Mouse (Mus musculus) small intestine, adult 2 months (tissue): ENCODE data around the gene Trmt5. TPM values are rescaled to one million over a fixed set of nuclear protein-coding genes. Genes with fewer than 3 reads are reported as not detected.

Experiments
- H3K27ac ChIP-seq: fragments of 200-500 bp; 2 replicates; pipeline ENCODE4 v1.5.1; 2012; ENCODE audit warnings: low read depth, low read length, control low read depth, inconsistent platforms; ENCODE audit not compliant: insufficient read depth
- H3K27me3 ChIP-seq: fragments of 200-500 bp; 2 replicates; pipeline ENCODE4 v1.6.1; 2012; ENCODE audit warnings: mild to moderate bottlenecking, moderate library complexity, low read length, inconsistent platforms; ENCODE audit not compliant: control insufficient read depth, insufficient read depth
- H3K36me3 ChIP-seq: fragments of 200-500 bp; 2 replicates; pipeline ENCODE4 v1.6.1; 2012; ENCODE audit warnings: mild to moderate bottlenecking, low read length, control low read depth, inconsistent platforms; ENCODE audit not compliant: control insufficient read depth, insufficient read depth
- H3K4me1 ChIP-seq: fragments of 200-500 bp; 2 replicates; pipeline ENCODE4 v1.6.1; 2012; ENCODE audit warnings: low read length, inconsistent platforms, mixed read lengths; ENCODE audit not compliant: control insufficient read depth, insufficient read depth, insufficient read length
- H3K4me3 ChIP-seq: fragments of 200-500 bp; 2 replicates; pipeline ENCODE4 v1.5.1; 2012; ENCODE audit warnings: low read depth, mild to moderate bottlenecking, control low read depth, inconsistent platforms, low read length, moderate library complexity
- CTCF ChIP-seq: fragments of 200-500 bp; IDR thresholded peaks from 2 replicates; pipeline ENCODE4 v1.5.1; 2012; ENCODE audit warnings: low read depth, mild to moderate bottlenecking, control low read depth, inconsistent platforms, low read length, moderate library complexity, mixed read lengths; ENCODE audit not compliant: insufficient replicate concordance, insufficient read length; ENCODE audit errors: extremely low read depth
- POLR2A ChIP-seq: fragments of 200-500 bp; IDR thresholded peaks from 2 replicates; pipeline ENCODE4 v1.6.1; 2012; ENCODE audit warnings: low read depth, mild to moderate bottlenecking, control low read depth, inconsistent platforms, low read length, moderate library complexity
- WGBS: fragments of 180-500 bp; shearing (Covaris S2); methylation state at CpG from one replicate; pipeline ENCODE4 v1.1.7; 2018; 5-methylcytosine and 5-hydroxymethylcytosine counted together
- polyA plus RNA-seq: library from polyadenylated mRNA; depleted of rRNA; stranded (reverse); fragments of >200 nt; gene quantifications from 2 replicates; pipeline ENCODE4 v1.2.3, GENCODE M21; 2012

The Trmt5 gene
- polyA plus RNA-seq, 1 experiment, result 1.3 TPM

DNA sequence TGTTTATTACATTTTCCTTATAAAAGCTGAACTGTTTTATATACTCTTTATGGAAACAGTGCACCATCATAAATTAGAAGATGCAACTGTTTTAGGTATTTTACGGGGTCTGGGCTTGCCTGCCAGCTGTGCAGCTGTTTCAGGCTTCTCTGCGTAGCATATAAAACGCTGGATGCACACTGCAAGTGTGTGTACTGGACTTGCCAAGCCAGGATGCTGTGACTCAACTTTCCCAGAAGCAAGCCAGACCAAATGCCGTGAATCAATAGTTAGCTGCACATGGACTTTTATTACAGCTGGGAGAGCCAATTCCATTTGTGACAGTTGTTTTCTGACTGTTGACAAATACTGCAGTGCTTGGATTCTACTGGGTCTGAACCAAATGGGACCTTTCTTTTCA, 16.6 kb downstream of the Trmt5 start:
- H3K36me3 ChIP-seq, result peaks cover 6% of the 10 kb centered on the region
- no peaks in the 10 kb centered on the region for H3K4me1 ChIP-seq
- TF ChIP-seq POLR2A, result no peak
- TF ChIP-seq CTCF, result no peak
- no peak overlapping the region for H3K27ac ChIP-seq
- no peak overlapping the region for H3K4me3 ChIP-seq
- WGBS, result 81% methylated on average over 4 of the region's 4 CpGs
- H3K27me3 ChIP-seq, result no peaks in the 10 kb centered on the region

DNA sequence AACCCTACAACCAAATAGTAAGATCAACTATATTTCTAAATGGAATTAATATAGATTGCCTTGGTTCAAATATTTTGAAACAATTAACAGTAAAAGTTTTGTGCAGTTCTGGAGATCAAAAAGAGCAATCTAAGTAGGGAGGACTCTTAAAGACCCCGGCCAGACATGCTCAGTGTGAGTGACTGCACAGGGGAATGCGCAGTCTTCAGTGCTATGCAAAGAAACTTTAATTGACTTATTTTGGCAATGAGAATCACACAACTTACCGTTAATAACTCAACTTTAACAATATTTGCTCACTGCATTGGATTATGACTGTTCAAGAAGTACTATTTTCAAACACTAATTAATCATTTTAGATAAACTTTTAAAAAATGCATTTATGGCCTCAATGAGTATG, 17.0 kb downstream of the Trmt5 start:
- 80% methylated on average over 3 of the region's 3 CpGs for WGBS
- H3K36me3 ChIP-seq, result peaks cover 6% of the 10 kb centered on the region
- no peaks in the 10 kb centered on the region for H3K27me3 ChIP-seq
- H3K4me1 ChIP-seq, result no peaks in the 10 kb centered on the region
- H3K4me3 ChIP-seq, result no peak overlapping the region
- TF ChIP-seq POLR2A, result no peak
- TF ChIP-seq CTCF, result no peak
- H3K27ac ChIP-seq, result no peak overlapping the region

DNA sequence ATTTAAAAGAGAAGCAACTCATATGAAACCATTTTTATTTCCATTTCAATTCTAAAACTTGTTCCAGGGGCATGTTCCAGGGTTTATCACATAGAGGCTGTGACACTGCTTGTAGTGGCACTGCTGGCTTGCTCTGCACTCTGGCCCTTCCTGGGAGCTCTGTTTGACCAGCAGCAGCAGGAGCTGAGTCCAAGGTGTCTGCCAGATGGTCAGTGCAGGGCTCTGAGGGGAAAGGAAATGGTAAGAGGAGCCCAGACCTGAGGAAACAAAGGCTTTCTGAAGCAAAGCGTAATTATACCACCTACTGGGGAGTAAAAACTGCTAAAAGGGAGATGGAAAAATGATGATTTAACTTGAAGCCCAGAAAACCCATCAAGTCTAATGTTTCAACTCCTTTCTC, 18.0 kb downstream of the Trmt5 start:
- Histone ChIP-seq H3K4me3 (no peak overlapping the region), H3K36me3 (peaks cover 4% of the 10 kb centered on the region; the same call in 1 of the 2 replicates), H3K27ac (no peak overlapping the region), H3K4me1 (no peaks in the 10 kb centered on the region), H3K27me3 (no peaks in the 10 kb centered on the region)
- 95% methylated on average over 1 of the region's 1 CpGs for WGBS
- TF ChIP-seq CTCF, result no peak
- TF ChIP-seq POLR2A, result no peak

GRCm38 (mm10) chr12:73266597-73266996, 19.9 kb downstream of the Trmt5 start:
- Histone ChIP-seq H3K27me3 (no peaks in the 10 kb centered on the region), H3K36me3 (no peaks in the 10 kb centered on the region), H3K4me1 (no peaks in the 10 kb centered on the region), H3K27ac (no peak overlapping the region), H3K4me3 (no peak overlapping the region)
- TF ChIP-seq POLR2A, result no peak
- no peak for TF ChIP-seq CTCF
- WGBS, result 77% methylated on average over 1 of the region's 1 CpGs

DNA sequence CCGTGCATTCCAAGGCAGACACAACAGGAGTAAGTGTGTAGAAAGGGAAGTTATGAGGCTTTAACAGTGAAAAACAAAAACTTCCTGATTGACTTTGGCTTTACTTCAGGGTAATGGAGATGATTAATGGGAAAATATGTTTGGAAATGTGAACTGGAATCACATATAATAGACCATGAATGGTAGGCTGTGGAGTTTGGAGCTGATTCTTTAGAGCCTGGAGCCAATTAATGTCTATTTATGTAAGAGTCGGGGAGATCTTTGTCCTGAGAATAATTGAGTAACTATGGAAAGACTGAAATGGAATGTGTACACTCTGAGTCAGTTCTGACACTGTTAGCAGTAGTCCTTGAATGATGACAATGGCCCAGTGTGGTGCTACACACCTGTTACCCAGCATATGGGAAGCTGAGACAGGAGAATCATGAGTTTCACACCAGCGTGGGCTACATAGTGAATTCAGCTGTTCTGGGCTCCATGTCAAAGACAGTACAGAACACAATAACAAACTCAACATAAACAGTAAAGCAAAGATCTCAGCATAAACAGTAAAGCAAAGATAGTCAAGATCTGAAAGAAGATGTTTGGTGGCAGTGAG, 21.0 kb downstream of the Trmt5 start:
- H3K27ac ChIP-seq, result no peak overlapping the region

DNA sequence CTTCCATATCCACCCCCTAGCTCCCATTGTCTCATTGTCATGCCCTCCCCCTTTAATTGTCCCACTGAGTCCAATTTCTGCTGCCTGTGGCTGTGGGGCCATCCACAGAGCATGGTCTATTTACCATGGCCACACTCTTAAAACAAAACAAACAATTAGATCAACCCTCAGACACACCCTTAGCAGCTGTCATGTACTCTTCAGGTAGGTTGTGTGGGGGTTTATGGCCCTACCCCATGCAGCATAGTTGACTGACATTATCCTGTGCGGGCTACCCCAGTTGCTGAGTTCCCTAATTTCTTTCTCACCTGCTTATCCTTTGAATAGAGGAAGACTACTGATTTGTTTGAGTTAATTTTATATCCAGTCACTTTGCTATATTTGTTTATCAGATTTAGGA, 26.2 kb downstream of the Trmt5 start:
- Histone ChIP-seq H3K4me1 (no peaks in the 10 kb centered on the region), H3K36me3 (no peaks in the 10 kb centered on the region), H3K4me3 (no peak overlapping the region), H3K27ac (no peak overlapping the region), H3K27me3 (no peaks in the 10 kb centered on the region)
- 94% methylated on average over 1 of the region's 1 CpGs for WGBS
- no peak for TF ChIP-seq CTCF
- TF ChIP-seq POLR2A, result no peak

More for the DNA sequence above, 21.0 kb downstream of the Trmt5 start:
- H3K36me3 ChIP-seq, result no peaks in the 10 kb centered on the region
- H3K27me3 ChIP-seq, result no peaks in the 10 kb centered on the region
- WGBS, result 76% methylated on average over 3 of the region's 3 CpGs
- no peaks in the 10 kb centered on the region for H3K4me1 ChIP-seq
- no peak for TF ChIP-seq CTCF
- no peak for TF ChIP-seq POLR2A
- no peak overlapping the region for H3K4me3 ChIP-seq

DNA sequence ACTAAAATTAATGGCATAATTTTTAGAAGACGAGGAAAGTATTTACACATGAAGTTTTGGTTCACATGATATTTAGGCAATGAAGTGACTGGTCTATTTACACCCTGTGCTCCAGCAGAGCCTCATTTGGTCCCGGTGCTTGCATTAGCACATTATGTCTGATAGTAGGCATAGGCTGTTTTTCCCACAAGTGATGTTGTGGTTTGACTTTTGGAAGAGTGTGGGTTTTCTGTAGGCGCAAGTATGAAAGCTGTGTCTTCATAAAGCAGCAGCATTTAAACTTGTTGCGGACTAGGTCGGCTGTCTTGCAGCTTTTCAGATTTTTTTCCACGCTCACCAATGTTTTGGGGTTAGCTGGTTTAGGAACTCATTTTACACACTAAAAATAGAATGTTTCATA, 27.2 kb downstream of the Trmt5 start:
- H3K27me3 ChIP-seq, result no peaks in the 10 kb centered on the region
- TF ChIP-seq CTCF (no peak), POLR2A (no peak)
- 92% methylated on average over 6 of the region's 6 CpGs for WGBS
- no peak overlapping the region for H3K27ac ChIP-seq
- no peaks in the 10 kb centered on the region for H3K36me3 ChIP-seq
- no peaks in the 10 kb centered on the region for H3K4me1 ChIP-seq
- no peak overlapping the region for H3K4me3 ChIP-seq

DNA sequence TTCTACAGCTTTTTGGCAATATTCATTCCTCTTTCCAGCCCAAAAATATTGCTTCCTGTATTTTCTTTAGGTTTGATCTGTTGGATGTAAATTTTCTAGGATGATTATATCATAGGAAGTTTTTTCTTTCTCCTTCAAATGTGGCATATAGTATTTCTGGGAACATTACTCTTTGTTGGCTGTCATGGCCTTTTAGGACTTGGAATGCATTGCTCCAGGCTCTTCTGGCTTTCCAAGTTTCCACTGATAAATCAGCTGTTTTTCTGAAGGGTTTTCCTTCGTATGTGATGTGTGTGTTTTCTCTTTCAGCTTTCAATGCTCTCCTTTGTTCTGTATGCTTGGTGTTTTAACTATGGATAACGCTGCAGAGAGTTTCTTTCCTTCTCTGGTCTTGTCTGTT, 31.5 kb downstream of the Trmt5 start:
- no peaks in the 10 kb centered on the region for H3K4me1 ChIP-seq
- 71% methylated on average over 2 of the region's 2 CpGs for WGBS
- no peak overlapping the region for H3K27ac ChIP-seq
- H3K36me3 ChIP-seq, result no peaks in the 10 kb centered on the region
- no peak overlapping the region for H3K4me3 ChIP-seq
- TF ChIP-seq CTCF, result no peak
- TF ChIP-seq POLR2A, result no peak
- H3K27me3 ChIP-seq, result no peaks in the 10 kb centered on the region
